Mouse (Mus musculus) thymus, adult 2 months (tissue): ENCODE measurements around the gene Surf6. TPM values are rescaled to one million over a fixed set of nuclear protein-coding genes. Genes with fewer than 3 reads are reported as not detected.

ENCODE experiments used
- DNase-seq: peaks from one replicate; pipeline ENCODE4 v3.0.0; 2021
- H3K27ac ChIP-seq: fragments of 200-500 bp; 2 replicates; pipeline ENCODE4 v1.5.1; 2012; ENCODE audit warnings: low read length, control low read depth; ENCODE audit not compliant: control insufficient read depth, insufficient read depth
- H3K27me3 ChIP-seq: fragments of 200-500 bp; 2 replicates; pipeline ENCODE4 v1.6.1; 2012; ENCODE audit warnings: mild to moderate bottlenecking, low read length, moderate library complexity, mixed read lengths; ENCODE audit not compliant: control insufficient read depth, insufficient read depth
- H3K36me3 ChIP-seq: fragments of 200-500 bp; 2 replicates; pipeline ENCODE4 v1.6.1; 2012; ENCODE audit warnings: mild to moderate bottlenecking, low read length, moderate library complexity; ENCODE audit not compliant: control insufficient read depth, insufficient read depth
- H3K4me1 ChIP-seq: fragments of 200-500 bp; replicated peaks from 2 replicates; pipeline ENCODE4 v1.6.1; 2012; ENCODE audit warnings: low read length; ENCODE audit not compliant: control insufficient read depth, insufficient read depth
- H3K4me3 ChIP-seq: fragments of 200-500 bp; 2 replicates; pipeline ENCODE4 v1.5.1; 2012; ENCODE audit warnings: mild to moderate bottlenecking, low read length, control low read depth, moderate library complexity; ENCODE audit not compliant: control insufficient read depth, insufficient read depth
- CTCF ChIP-seq: fragments of 200-500 bp; IDR thresholded peaks from 2 replicates; pipeline ENCODE4 v1.5.1; 2012; ENCODE audit warnings: mild to moderate bottlenecking, control low read depth, low read length, moderate library complexity, borderline replicate concordance; ENCODE audit not compliant: control insufficient read depth, poor library complexity, insufficient read depth; ENCODE audit errors: extremely low read depth
- POLR2A ChIP-seq: fragments of 200-500 bp; IDR thresholded peaks from 2 replicates; pipeline ENCODE4 v1.6.1; 2012; ENCODE audit warnings: mild to moderate bottlenecking, low read length, control low read depth, moderate library complexity; ENCODE audit not compliant: control insufficient read depth, poor library complexity, insufficient read depth; ENCODE audit errors: extremely low read depth
- WGBS: fragments of 180-500 bp; shearing (Covaris S2); methylation state at CpG from one replicate; pipeline ENCODE4 v1.1.7; 2018; 5-methylcytosine and 5-hydroxymethylcytosine counted together
- polyA plus RNA-seq: library from polyadenylated mRNA; depleted of rRNA; stranded (reverse); fragments of >200 nt; gene quantifications from 2 replicates; pipeline ENCODE4 v1.2.3, GENCODE M21; 2012

The Surf6 gene
- polyA plus RNA-seq, 1 experiment = 23.1 TPM

GRCm38 (mm10) chr2:26936425-26936824 lies 33.7 kb upstream of the Surf6 start:
- Histone ChIP-seq H3K4me1 (peaks cover 32% of the 10 kb centered on the region), H3K27me3 (no peaks in the 10 kb centered on the region), H3K4me3 (no peak overlapping the region), H3K36me3 (no peaks in the 10 kb centered on the region), H3K27ac (peak overlapping the region; percentile 75)
- 3% methylated on average over 1 of the region's 1 CpGs for WGBS
- TF ChIP-seq POLR2A (no peak), CTCF (no peak)
- DNase-seq = peak; percentile 55

- WGBS = 12% methylated on average over 2 of the region's 2 CpGs
- Histone ChIP-seq H3K4me3 (no peak overlapping the region), H3K36me3 (no peaks in the 10 kb centered on the region), H3K27me3 (no peaks in the 10 kb centered on the region), H3K4me1 (peaks cover 38% of the 10 kb centered on the region), H3K27ac (peak overlapping the region; percentile 78)
- DNase-seq = peak; percentile 43
- no peak for TF ChIP-seq POLR2A
- TF ChIP-seq CTCF = no peak
Observed at GRCm38 (mm10) chr2:26935286-26935685, 32.6 kb upstream of the Surf6 start.

GRCm38 (mm10) chr2:26933304-26934055 lies 30.8 kb upstream of the Surf6 start, which contains the start of the genes Surf4 and Stkld1:
Surf4 (minus strand) TSS chr2:26933928.
Stkld1 (plus strand) TSS chr2:26934047.
- no peaks in the 10 kb centered on the region for H3K27me3 ChIP-seq
- DNase-seq = peak; percentile 93
- WGBS = 2% methylated on average over 64 of the region's 70 CpGs
- peak within 1 kb of the TSS; percentile 56 for H3K27ac ChIP-seq
- peak; percentile 22; the same call in 1 of the 2 replicates for TF ChIP-seq CTCF
- peak; percentile 76 for TF ChIP-seq POLR2A
- peak within 1 kb of the TSS; percentile 77 for H3K4me3 ChIP-seq
- H3K4me1 ChIP-seq = peaks cover 38% of the 10 kb centered on the region
- no peaks in the 10 kb centered on the region for H3K36me3 ChIP-seq

DNA sequence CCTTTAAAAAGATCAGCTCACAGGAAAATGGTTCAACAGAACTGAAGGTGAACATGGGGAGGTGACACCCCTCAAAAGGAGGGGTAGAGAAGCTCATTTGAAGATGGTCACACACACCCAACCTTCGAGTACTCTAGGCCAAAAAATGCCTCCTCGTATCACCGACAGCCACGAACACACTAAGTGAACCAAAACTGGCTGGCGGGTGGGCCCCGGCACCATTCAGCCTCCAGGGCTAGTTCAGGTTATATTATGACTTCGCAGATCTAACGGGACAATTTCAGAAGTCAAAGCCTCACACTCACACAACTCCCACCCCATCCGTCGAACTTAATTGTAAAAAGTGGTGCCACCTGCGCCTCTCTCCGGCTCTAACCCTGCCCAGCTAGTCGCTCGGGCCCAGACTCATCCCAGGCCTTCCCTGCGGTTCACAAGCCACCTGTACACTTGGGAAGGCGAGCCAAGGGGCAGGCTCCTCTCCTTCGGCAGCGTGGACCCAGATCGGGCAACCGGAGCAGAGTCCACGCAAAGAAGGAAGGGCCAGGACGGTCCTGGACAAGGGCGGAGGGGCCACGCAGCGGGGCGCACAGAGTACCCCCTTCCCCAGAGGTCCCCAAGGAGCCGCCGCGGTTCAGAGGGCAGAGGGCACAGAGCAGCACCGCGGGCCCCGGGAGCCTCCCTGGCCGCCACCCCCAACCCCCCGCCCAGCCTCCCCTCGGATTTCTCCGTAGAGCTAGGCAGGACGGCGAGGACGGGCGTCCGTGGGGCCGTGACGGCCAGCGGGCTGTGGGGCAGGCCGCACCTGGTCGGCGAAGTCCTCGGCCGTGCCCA lies 30.0 kb upstream of the Surf6 start:
- H3K36me3 ChIP-seq = no peaks in the 10 kb centered on the region
- H3K4me3 ChIP-seq = peak overlapping the region; percentile 77
- TF ChIP-seq POLR2A (no peak), CTCF (0 out of 2 replicates have a peak, but pooled peaks have one; percentile 35)
- no peak for DNase-seq
- H3K4me1 ChIP-seq = peaks cover 38% of the 10 kb centered on the region
- H3K27me3 ChIP-seq = no peaks in the 10 kb centered on the region
- peak overlapping the region; percentile 15; the same call in 1 of the 2 replicates for H3K27ac ChIP-seq
- under 1% methylated on average over 48 of the region's 49 CpGs for WGBS

DNA sequence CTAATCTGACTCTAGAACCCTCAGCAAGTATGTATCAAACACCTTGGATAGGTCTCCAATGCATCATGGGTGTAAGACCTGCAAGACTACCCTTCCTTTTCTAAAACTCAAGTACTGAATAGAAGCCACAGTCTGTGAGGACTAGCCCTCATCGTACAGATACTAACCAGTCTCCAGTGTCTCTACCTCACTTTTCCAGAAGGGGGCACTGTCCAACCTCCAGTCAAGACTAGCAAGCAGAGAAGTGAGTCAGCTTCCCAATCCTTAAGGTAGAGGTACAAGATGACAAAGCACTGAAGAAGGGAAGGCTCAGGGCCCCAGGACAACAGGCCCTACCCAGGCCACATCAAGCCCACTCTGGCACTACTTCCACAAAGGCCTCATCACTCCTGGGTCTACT lies 27.7 kb upstream of the Surf6 start:
- Histone ChIP-seq H3K36me3 (peaks cover 17% of the 10 kb centered on the region), H3K27me3 (no peaks in the 10 kb centered on the region), H3K4me1 (peaks cover 29% of the 10 kb centered on the region), H3K4me3 (no peak overlapping the region), H3K27ac (no peak overlapping the region)
- peak; percentile 79 for DNase-seq
- WGBS = 17% methylated on average over 1 of the region's 1 CpGs
- TF ChIP-seq POLR2A = no peak
- no peak for TF ChIP-seq CTCF

GRCm38 (mm10) chr2:26927745-26928476 lies 25.2 kb upstream of the Surf6 start:
- H3K27me3 ChIP-seq = no peaks in the 10 kb centered on the region
- DNase-seq = no peak
- H3K27ac ChIP-seq = no peak overlapping the region
- H3K4me1 ChIP-seq = peaks cover 14% of the 10 kb centered on the region
- peaks cover 42% of the 10 kb centered on the region for H3K36me3 ChIP-seq
- TF ChIP-seq CTCF (no peak), POLR2A (no peak)
- H3K4me3 ChIP-seq = no peak overlapping the region
- 93% methylated on average over 6 of the region's 6 CpGs for whole genome bisulfite sequencing
